Mouse (Mus musculus) embryonic fibroblast, embryonic 13.5 days (primary cell): Measurements from ENCODE around the gene Adam10. TPM values are rescaled to one million over a fixed set of nuclear protein-coding genes. Genes with fewer than 3 reads are reported as not detected.

Source experiments
- H3K27ac ChIP-seq: 2 replicates; pipeline ENCODE4 v1.5.1; 2012; ENCODE audit warnings: low read length, control low read depth, inconsistent platforms; ENCODE audit not compliant: insufficient read depth
- H3K4me1 ChIP-seq: 2 replicates; pipeline ENCODE4 v1.6.1; 2011; ENCODE audit warnings: low read length; ENCODE audit not compliant: control insufficient read depth, insufficient read depth
- H3K4me3 ChIP-seq: 2 replicates; pipeline ENCODE4 v1.5.1; 2011; ENCODE audit warnings: mild to moderate bottlenecking, control low read depth, low read length; ENCODE audit not compliant: insufficient read depth
- CTCF ChIP-seq: IDR thresholded peaks from 2 replicates; pipeline ENCODE4 v1.5.1; 2011; ENCODE audit warnings: mild to moderate bottlenecking, control low read depth, low read length, moderate library complexity, borderline replicate concordance; ENCODE audit not compliant: insufficient read depth
- POLR2A ChIP-seq: IDR thresholded peaks from 2 replicates; pipeline ENCODE4 v1.6.1; 2011; ENCODE audit warnings: low read depth, mild to moderate bottlenecking, control low read depth, low read length, moderate library complexity
- polyA plus RNA-seq: library from polyadenylated mRNA; stranded (reverse); fragments of >200 nt; gene quantifications from 2 replicates; pipeline ENCODE4 v1.2.4, GENCODE M21; 2011; ENCODE audit warnings: low read depth; ENCODE audit not compliant: missing spikeins, insufficient read length

The Adam10 gene
- polyA plus RNA-seq, 1 experiment: 123 TPM

DNA sequence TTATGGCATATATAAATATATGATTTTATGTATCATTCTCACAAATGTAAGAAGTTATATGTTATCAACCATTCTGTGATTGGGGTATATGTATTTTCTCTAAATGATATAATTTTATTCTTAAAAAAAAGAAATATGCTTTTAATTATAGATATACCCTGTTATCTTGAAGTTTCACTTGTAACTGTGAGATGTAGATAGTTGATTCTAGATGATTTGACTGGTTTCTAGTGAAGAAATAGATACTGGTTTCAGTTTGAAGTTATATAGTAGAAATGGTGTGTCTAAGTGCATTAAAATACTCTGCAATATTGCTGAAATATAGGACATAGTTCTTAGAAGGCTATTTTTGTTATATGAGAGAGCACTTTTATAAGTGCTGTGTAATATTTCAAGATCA lies 11.8 kb downstream of the Adam10 start:
- Histone ChIP-seq H3K4me3 (no peak overlapping the region), H3K4me1 (no peaks in the 10 kb centered on the region), H3K27ac (no peak overlapping the region)
- TF ChIP-seq CTCF (no peak), POLR2A (no peak)

DNA sequence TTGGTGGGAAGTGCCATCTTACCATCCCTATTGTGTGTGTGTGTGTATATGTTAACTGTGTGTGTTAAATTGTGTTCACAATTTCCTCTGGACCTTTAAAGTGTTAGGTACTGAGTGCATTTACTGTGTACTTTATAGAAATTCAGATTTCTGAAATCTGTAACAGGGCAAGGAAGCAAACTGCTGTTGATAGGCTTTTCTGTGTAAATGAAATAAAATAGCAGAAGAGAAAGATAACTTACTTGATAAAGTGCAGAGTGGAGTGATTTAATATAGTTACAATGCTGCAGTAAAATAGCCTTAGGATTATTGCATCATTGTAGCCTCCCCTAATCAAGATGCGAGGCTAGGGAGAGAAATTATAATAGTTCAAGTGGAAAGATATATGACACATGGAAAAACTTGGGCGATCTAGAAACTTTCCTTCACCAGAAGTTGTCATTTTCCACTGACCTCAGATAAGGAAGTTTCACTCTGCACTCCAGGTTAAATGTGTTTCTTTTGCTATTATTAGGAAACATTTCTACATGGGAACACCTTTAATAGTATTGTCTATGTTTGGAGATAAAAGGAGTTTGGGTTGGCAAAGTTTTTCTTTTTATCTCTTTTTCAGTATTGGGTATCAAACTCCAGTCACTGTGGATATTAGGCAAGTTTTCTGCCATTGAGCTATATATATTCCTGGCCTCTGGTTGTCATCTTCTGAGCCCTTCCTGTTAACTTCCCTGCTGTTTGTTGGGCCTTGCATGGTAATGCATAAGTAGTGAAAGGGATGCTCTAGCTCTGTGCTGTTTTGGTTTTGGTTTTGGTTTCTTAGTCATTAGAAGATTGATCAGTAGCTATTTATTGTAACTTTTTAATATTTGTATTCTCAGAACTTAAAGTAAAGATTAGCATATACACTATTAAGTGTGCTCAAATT lies 13.2 kb downstream of the Adam10 start:
- Histone ChIP-seq H3K4me1 (no peaks in the 10 kb centered on the region), H3K4me3 (no peak overlapping the region), H3K27ac (no peak overlapping the region; the same call in 1 of the 2 replicates)
- TF ChIP-seq POLR2A: no peak
- no peak for TF ChIP-seq CTCF

GRCm38 (mm10) chr9:70695723-70696122 lies 16.9 kb downstream of the Adam10 start:
- Histone ChIP-seq H3K27ac (no peak overlapping the region), H3K4me3 (no peak overlapping the region), H3K4me1 (no peaks in the 10 kb centered on the region)
- TF ChIP-seq CTCF: no peak
- no peak for TF ChIP-seq POLR2A

- TF ChIP-seq CTCF (no peak), POLR2A (no peak)
These were observed 19.3 kb downstream of the Adam10 start for GRCm38 (mm10) chr9:70698090-70698489.

GRCm38 (mm10) chr9:70703597-70704203 lies 24.9 kb downstream of the Adam10 start:
- TF ChIP-seq POLR2A (no peak), CTCF (no peak)
- no peak overlapping the region for H3K27ac ChIP-seq
- H3K4me3 ChIP-seq: no peak overlapping the region
- H3K4me1 ChIP-seq: no peaks in the 10 kb centered on the region

More at GRCm38 (mm10) chr9:70698090-70698489, 19.3 kb downstream of the Adam10 start:
- Histone ChIP-seq H3K27ac (no peak overlapping the region), H3K4me3 (no peak overlapping the region), H3K4me1 (no peaks in the 10 kb centered on the region)

- TF ChIP-seq CTCF (no peak), POLR2A (no peak)
- Histone ChIP-seq H3K4me1 (no peaks in the 10 kb centered on the region), H3K27ac (no peak overlapping the region), H3K4me3 (no peak overlapping the region)
These were observed 27.6 kb downstream of the Adam10 start for GRCm38 (mm10) chr9:70706444-70706843.

DNA sequence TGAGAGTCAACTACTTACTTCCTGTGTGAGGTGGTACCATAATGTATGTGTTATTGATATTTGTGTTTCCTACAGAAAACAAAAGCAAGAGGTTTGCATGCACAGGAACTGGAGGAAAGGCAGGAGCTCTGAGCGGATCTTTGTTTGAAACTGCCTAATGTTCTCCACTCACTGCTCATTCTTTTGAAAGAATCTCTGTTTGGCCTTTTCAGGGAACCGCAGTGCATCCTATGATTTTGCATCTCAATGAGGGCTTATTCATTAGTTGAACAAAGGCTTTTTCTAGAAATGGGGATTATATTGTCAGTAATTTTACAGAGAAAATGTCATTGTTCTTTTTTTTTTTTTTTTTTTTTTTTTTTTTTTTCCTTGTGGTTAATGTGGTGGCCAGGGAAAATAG lies 50.7 kb downstream of the Adam10 start:
- Histone ChIP-seq H3K27ac (no peak overlapping the region), H3K4me3 (no peak overlapping the region), H3K4me1 (peaks cover 5% of the 10 kb centered on the region; the same call in 1 of the 2 replicates)
- no peak for TF ChIP-seq CTCF

DNA sequence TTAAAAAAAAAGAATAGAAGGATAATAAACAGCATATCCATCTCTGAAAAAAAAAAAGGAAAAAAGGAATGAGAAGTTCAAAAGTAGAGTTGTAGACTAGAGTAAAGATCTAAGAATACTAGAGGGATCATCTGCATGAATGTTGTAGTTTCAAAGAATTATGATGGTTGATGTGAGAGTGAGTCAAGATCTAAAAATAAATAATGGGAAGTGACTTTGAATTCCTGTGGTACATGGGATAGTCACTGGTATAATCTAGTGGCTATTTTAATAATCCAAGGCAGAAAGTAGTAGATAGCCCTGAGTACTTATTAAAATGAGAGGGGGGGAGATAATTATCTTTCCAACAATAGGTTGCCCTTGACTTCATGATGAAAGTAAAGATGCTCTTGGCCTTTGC lies 52.3 kb downstream of the Adam10 start:
- no peak overlapping the region for H3K27ac ChIP-seq
- H3K4me1 ChIP-seq: peaks cover 5% of the 10 kb centered on the region; the same call in 1 of the 2 replicates
- TF ChIP-seq POLR2A: no peak
- TF ChIP-seq CTCF: no peak
- no peak overlapping the region for H3K4me3 ChIP-seq

DNA sequence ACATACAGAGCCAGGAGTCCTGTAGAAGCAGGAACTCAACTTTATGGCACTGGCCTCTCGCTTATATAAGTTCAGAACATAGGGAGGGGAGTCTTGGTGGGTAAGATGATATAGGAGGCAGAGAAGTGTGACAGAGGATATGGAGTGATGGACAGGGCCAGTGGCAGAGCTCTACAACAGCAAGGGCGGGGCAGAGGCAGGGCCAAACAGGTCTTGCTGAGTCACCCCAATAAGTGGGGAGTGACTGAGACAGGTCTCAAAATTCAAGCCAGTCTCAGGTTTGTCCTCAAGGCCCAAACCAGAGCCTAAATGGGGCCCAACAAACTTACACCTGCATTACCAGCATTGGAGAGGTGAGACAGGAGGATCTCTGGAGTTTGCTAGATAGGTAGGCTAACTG lies 54.4 kb downstream of the Adam10 start:
- no peak overlapping the region for H3K27ac ChIP-seq
- H3K4me3 ChIP-seq: no peak overlapping the region
- H3K4me1 ChIP-seq: peaks cover 5% of the 10 kb centered on the region; the same call in 1 of the 2 replicates
- TF ChIP-seq CTCF: no peak
- TF ChIP-seq POLR2A: no peak

GRCm38 (mm10) chr9:70739998-70740397 lies 61.2 kb downstream of the Adam10 start:
- H3K4me1 ChIP-seq: no peaks in the 10 kb centered on the region
- H3K27ac ChIP-seq: no peak overlapping the region
- TF ChIP-seq CTCF (no peak), POLR2A (no peak)
- H3K4me3 ChIP-seq: no peak overlapping the region
